Comparison of ENCODE assay signal across 10 mouse cellular contexts in genomic region chr2:181375787-181376186, GRCm38 (mm10). TPM values are rescaled to one million over a fixed set of nuclear protein-coding genes. Genes with fewer than 3 reads are reported as not detected.
DNase-seq lines count a peak whose midpoint lies in the region; ATAC-seq lines count a peak whose summit lies in the region.
"Had no signal": no experiment of that assay in that cellular context is flagged by ENCODE, and none has a peak within 500 bp of the region (broad histone marks: within the 10 kb centered on the region; RNA-seq: fewer than 3 reads in every experiment).

No protein-coding gene starts in this region.

- no peaks in the 10 kb centered on the region for H3K9me3 ChIP-seq in embryonic facial prominence, embryonic 11.5 days (replicated peaks; ENCODE audit: control insufficient read depth, low read length)
- H3K9me3 ChIP-seq in embryonic facial prominence, embryonic 10.5 days, result no peaks in the 10 kb centered on the region
- H3K9me3 ChIP-seq in midbrain, embryonic 14.5 days (ENCODE audit: control insufficient read depth, low read length), result no peaks in the 10 kb centered on the region
- H3K9me3 ChIP-seq in midbrain, embryonic 13.5 days, result no peaks in the 10 kb centered on the region

- intact Hi-C loops in heart, postnatal 25 days (cut with DNase I), result no loop called here

- H3K4me2 ChIP-seq in embryonic facial prominence, embryonic 11.5 days (ENCODE audit: low read depth, low read length), result no peak overlapping the region
- H3K4me2 ChIP-seq in midbrain, embryonic 14.5 days (ENCODE audit: low read length), result no peak overlapping the region
- H3K4me2 ChIP-seq in midbrain, embryonic 13.5 days (replicated peaks), result no peak overlapping the region

- no peaks in the 10 kb centered on the region for H3K27me3 ChIP-seq in embryonic facial prominence, embryonic 11.5 days (ENCODE audit: control insufficient read depth, insufficient read depth, low read length)
- no peaks in the 10 kb centered on the region for H3K27me3 ChIP-seq in embryonic facial prominence, embryonic 10.5 days (replicated peaks; ENCODE audit: low read depth, poor library complexity, severe bottlenecking)
- no peaks in the 10 kb centered on the region for H3K27me3 ChIP-seq in midbrain, embryonic 14.5 days (ENCODE audit: control insufficient read depth, insufficient read depth, low read length)
- no peaks in the 10 kb centered on the region for H3K27me3 ChIP-seq in midbrain, embryonic 13.5 days

- no peak for ATAC-seq in embryonic facial prominence, embryonic 11.5 days (replicated peaks; ENCODE audit: insufficient number of reproducible peaks, low FRiP score, low TSS enrichment, low read depth)
- no peak for ATAC-seq in midbrain, embryonic 14.5 days (ENCODE audit: low FRiP score, low TSS enrichment)
- no peak for ATAC-seq in midbrain, embryonic 13.5 days
- ATAC-seq in neutrophil, adult 5-6 weeks (ENCODE audit: extremely low read depth, insufficient number of reproducible peaks, low FRiP score, poor library complexity, severe bottlenecking), result peak; percentile 46; the same call in 1 of the 2 replicates

- DNase-seq in embryonic facial prominence, embryonic 11.5 days (ENCODE audit: low spot score), result peak; percentile 62
- DNase-seq in embryonic facial prominence, embryonic 10.5 days (ENCODE audit: low spot score), result no peak
- peak; percentile 54 for DNase-seq in midbrain, embryonic 14.5 days
- peak; percentile 62 for DNase-seq in embryo, embryonic 10.5 days (ENCODE audit: low spot score)
- DNase-seq in urinary bladder, postnatal 25 days (ENCODE audit: low spot score), result no peak
- DNase-seq in heart, postnatal 25 days (ENCODE audit: low spot score), result no peak
- DNase-seq: cerebellum, postnatal 25 days; heart, adult 11 months had no signal

- 90% methylated on average over 2 of the region's 2 CpGs for WGBS in embryonic facial prominence, embryonic 11.5 days
- WGBS in embryonic facial prominence, embryonic 10.5 days, result 92% methylated on average over 2 of the region's 2 CpGs
- WGBS in midbrain, embryonic 14.5 days, result 95% methylated on average over 2 of the region's 2 CpGs
- WGBS in midbrain, embryonic 13.5 days, result 92% methylated on average over 2 of the region's 2 CpGs

- no peak overlapping the region for H3K4me3 ChIP-seq in embryonic facial prominence, embryonic 11.5 days (ENCODE audit: low read depth, low read length)
- H3K4me3 ChIP-seq in embryonic facial prominence, embryonic 10.5 days, result no peak overlapping the region
- H3K4me3 ChIP-seq in midbrain, embryonic 14.5 days (replicated peaks; ENCODE audit: low read depth, low read length), result no peak overlapping the region
- H3K4me3 ChIP-seq in midbrain, embryonic 13.5 days (replicated peaks), result no peak overlapping the region

- H3K27ac ChIP-seq in embryonic facial prominence, embryonic 11.5 days (replicated peaks; ENCODE audit: low read depth, low read length), result no peak overlapping the region
- no peak overlapping the region for H3K27ac ChIP-seq in embryonic facial prominence, embryonic 10.5 days (replicated peaks)
- no peak overlapping the region for H3K27ac ChIP-seq in midbrain, embryonic 14.5 days (replicated peaks; ENCODE audit: low read depth, low read length)
- H3K27ac ChIP-seq in midbrain, embryonic 13.5 days, result no peak overlapping the region

- peaks cover 4% of the 10 kb centered on the region for H3K36me3 ChIP-seq in embryonic facial prominence, embryonic 11.5 days (replicated peaks; ENCODE audit: control insufficient read depth, insufficient read depth, low read depth, low read length)
- peaks cover 50% of the 10 kb centered on the region for H3K36me3 ChIP-seq in embryonic facial prominence, embryonic 10.5 days (replicated peaks)
- peaks cover 28% of the 10 kb centered on the region for H3K36me3 ChIP-seq in midbrain, embryonic 14.5 days (ENCODE audit: control insufficient read depth, insufficient read depth, low read length)
- peaks cover 39% of the 10 kb centered on the region for H3K36me3 ChIP-seq in midbrain, embryonic 13.5 days

- H3K9ac ChIP-seq in embryonic facial prominence, embryonic 11.5 days (replicated peaks; ENCODE audit: low read length), result no peak overlapping the region
- no peak overlapping the region for H3K9ac ChIP-seq in midbrain, embryonic 14.5 days (replicated peaks; ENCODE audit: low read length)
- H3K9ac ChIP-seq in midbrain, embryonic 13.5 days (replicated peaks), result no peak overlapping the region

- no peaks in the 10 kb centered on the region for H3K4me1 ChIP-seq in embryonic facial prominence, embryonic 11.5 days (ENCODE audit: control insufficient read depth, insufficient read depth, low read length)
- H3K4me1 ChIP-seq in embryonic facial prominence, embryonic 10.5 days, result no peaks in the 10 kb centered on the region
- no peaks in the 10 kb centered on the region for H3K4me1 ChIP-seq in midbrain, embryonic 14.5 days (ENCODE audit: control insufficient read depth, insufficient read depth, low read length)
- no peaks in the 10 kb centered on the region for H3K4me1 ChIP-seq in midbrain, embryonic 13.5 days (replicated peaks)

RNA-seq across cellular contexts. Expression of gene Lime1, which starts 4.1 kb away (rescaled TPM):
- 15.2 and 18.5 TPM in 2 replicates for polyA plus RNA-seq in embryonic facial prominence, embryonic 11.5 days (2014; fragmentation: Nextera tagmentation; extraction: Ambion mirVana)
- polyA plus RNA-seq in embryonic facial prominence, embryonic 10.5 days (2016; fragmentation: Nextera tagmentation; extraction: Ambion mirVana), result 25.7 and 30.7 TPM in 2 replicates
- polyA plus RNA-seq in midbrain, embryonic 14.5 days (2014; fragmentation: Nextera tagmentation; extraction: Ambion mirVana), result 43.7 and 50.1 TPM in 2 replicates
- 42.1 and 46.7 TPM in 2 replicates for polyA plus RNA-seq in midbrain, embryonic 13.5 days (2015; fragmentation: Nextera tagmentation; extraction: Ambion mirVana)
- 54.9 and 70.6 TPM in 2 replicates for total RNA-seq in neutrophil, adult 5-6 weeks (2017)
- total RNA-seq in heart, postnatal 25 days (2021), result 1 to 10 TPM; 7.0 to 7.4 TPM

RNA-seq across cellular contexts. Expression of gene Arfrp1, which starts 10.6 kb away (rescaled TPM):
- 49.7 and 50.8 TPM in 2 replicates for polyA plus RNA-seq in embryonic facial prominence, embryonic 11.5 days (2014; fragmentation: Nextera tagmentation; extraction: Ambion mirVana)
- polyA plus RNA-seq in embryonic facial prominence, embryonic 10.5 days (2016; fragmentation: Nextera tagmentation; extraction: Ambion mirVana), result 74.0 and 74.4 TPM in 2 replicates
- polyA plus RNA-seq in midbrain, embryonic 14.5 days (2014; fragmentation: Nextera tagmentation; extraction: Ambion mirVana), result 65.8 and 76.2 TPM in 2 replicates
- polyA plus RNA-seq in midbrain, embryonic 13.5 days (2015; fragmentation: Nextera tagmentation; extraction: Ambion mirVana), result 91.6 and 95.9 TPM in 2 replicates
- 61.3 and 74.3 TPM in 2 replicates for total RNA-seq in neutrophil, adult 5-6 weeks (2017)
- total RNA-seq in heart, postnatal 25 days (2021), result 10 to 100 TPM; 54.3 to 54.9 TPM

RNA-seq across cellular contexts. Expression of gene Zgpat, which starts 11.1 kb away (rescaled TPM):
- 29.1 and 37.0 TPM in 2 replicates for polyA plus RNA-seq in embryonic facial prominence, embryonic 11.5 days (2014; fragmentation: Nextera tagmentation; extraction: Ambion mirVana)
- polyA plus RNA-seq in embryonic facial prominence, embryonic 10.5 days (2016; fragmentation: Nextera tagmentation; extraction: Ambion mirVana), result 46.9 and 51.8 TPM in 2 replicates
- polyA plus RNA-seq in midbrain, embryonic 14.5 days (2014; fragmentation: Nextera tagmentation; extraction: Ambion mirVana), result 65.0 and 67.7 TPM in 2 replicates
- 71.5 and 78.5 TPM in 2 replicates for polyA plus RNA-seq in midbrain, embryonic 13.5 days (2015; fragmentation: Nextera tagmentation; extraction: Ambion mirVana)
- 81.7 and 86.8 TPM in 2 replicates for total RNA-seq in neutrophil, adult 5-6 weeks (2017)
- 10 to 100 TPM; 18.3 to 21.2 TPM for total RNA-seq in heart, postnatal 25 days (2021)

RNA-seq across cellular contexts. Expression of gene Rtel1, which starts 56.2 kb away (rescaled TPM):
- polyA plus RNA-seq in embryonic facial prominence, embryonic 11.5 days (2014; fragmentation: Nextera tagmentation; extraction: Ambion mirVana), result 52.5 and 55.9 TPM in 2 replicates
- 72.4 and 74.1 TPM in 2 replicates for polyA plus RNA-seq in embryonic facial prominence, embryonic 10.5 days (2016; fragmentation: Nextera tagmentation; extraction: Ambion mirVana)
- polyA plus RNA-seq in midbrain, embryonic 14.5 days (2014; fragmentation: Nextera tagmentation; extraction: Ambion mirVana), result 40.3 and 46.9 TPM in 2 replicates
- 33.6 and 40.6 TPM in 2 replicates for polyA plus RNA-seq in midbrain, embryonic 13.5 days (2015; fragmentation: Nextera tagmentation; extraction: Ambion mirVana)
- 49.7 and 51.6 TPM in 2 replicates for total RNA-seq in neutrophil, adult 5-6 weeks (2017)
- total RNA-seq in heart, postnatal 25 days (2021), result 10 to 100 TPM; 13.2 to 13.4 TPM

Comparison
In these comparisons a context has a peak if more than half of its experiments do, and no peak if none do; other contexts are left out.
1. DNase-seq: peak in embryonic facial prominence, embryonic 11.5 days (single experiment), midbrain, embryonic 14.5 days (single experiment) and embryo, embryonic 10.5 days (single experiment); none in embryonic facial prominence, embryonic 10.5 days (single experiment), urinary bladder, postnatal 25 days (single experiment) and heart, postnatal 25 days (single experiment).